Mouse (Mus musculus) midbrain, embryonic 16.5 days (tissue): Measurements from ENCODE around the gene Hnrnpa0. TPM values are rescaled to one million over a fixed set of nuclear protein-coding genes. Genes with fewer than 3 reads are reported as not detected.

Experiments used
- ATAC-seq: fragments of 200-750 bp; cut with Nextera tagmentation; 2 replicates; pipeline ENCODE4 v1.8.0; 2017; ENCODE audit warnings: moderate TSS enrichment
- H3K27ac ChIP-seq: fragments of 300-500 bp; sonication (generic); 2 replicates; pipeline ENCODE4 v1.5.1; 2014; ENCODE audit warnings: mild to moderate bottlenecking, low read length, mixed read lengths
- H3K27me3 ChIP-seq: fragments of 300-500 bp; sonication (generic); 2 replicates; pipeline ENCODE4 v1.6.1; 2014; ENCODE audit warnings: low read depth, low read length, mixed read lengths; ENCODE audit not compliant: control insufficient read depth, insufficient read depth
- H3K36me3 ChIP-seq: fragments of 300-500 bp; sonication (generic); 2 replicates; pipeline ENCODE4 v1.6.1; 2014; ENCODE audit warnings: mild to moderate bottlenecking, low read length, moderate library complexity, mixed read lengths; ENCODE audit not compliant: control insufficient read depth, insufficient read depth
- H3K4me1 ChIP-seq: fragments of 300-500 bp; sonication (generic); 2 replicates; pipeline ENCODE4 v1.6.1; 2014; ENCODE audit warnings: mild to moderate bottlenecking, low read length, mixed read lengths; ENCODE audit not compliant: control insufficient read depth, insufficient read depth
- H3K4me2 ChIP-seq: fragments of 300-500 bp; sonication (generic); 2 replicates; pipeline ENCODE4 v1.6.1; 2014; ENCODE audit warnings: mild to moderate bottlenecking, low read length, mixed read lengths
- H3K4me3 ChIP-seq: fragments of 300-500 bp; sonication (generic); 2 replicates; pipeline ENCODE4 v1.5.1; 2014; ENCODE audit warnings: low read depth, mild to moderate bottlenecking, low read length, moderate library complexity, mixed read lengths
- H3K9ac ChIP-seq: fragments of 300-500 bp; sonication (generic); 2 replicates; pipeline ENCODE4 v1.6.1; 2014; ENCODE audit warnings: low read depth, low read length, mixed read lengths
- H3K9me3 ChIP-seq: fragments of 300-500 bp; sonication (generic); replicated peaks from 2 replicates; pipeline ENCODE4 v1.6.1; 2014; ENCODE audit warnings: mild to moderate bottlenecking, low read length, mixed read lengths; ENCODE audit not compliant: control insufficient read depth, poor library complexity, severe bottlenecking
- WGBS: fragments of 180-500 bp; shearing (Covaris S2); extraction: QIAGEN DNeasy Blood & Tissue Kit; methylation state at CpG from one replicate; pipeline ENCODE4 v1.1.7; 2014; 5-methylcytosine and 5-hydroxymethylcytosine counted together
- polyA plus RNA-seq: library from polyadenylated mRNA; unstranded; fragments of >200 nt; fragmentation: Nextera tagmentation; extraction: Ambion mirVana; gene quantifications from 2 replicates; pipeline ENCODE4 v1.2.1, GENCODE M21; 2015

Hnrnpa0 gene
- 42.9 and 46.5 TPM in 2 replicates for polyA plus RNA-seq

- H3K27me3 ChIP-seq, result no peaks in the 10 kb centered on the region
- H3K27ac ChIP-seq, result peak within 1 kb of the TSS; percentile 100
- peak within 1 kb of the TSS; percentile 95 for H3K4me3 ChIP-seq
- H3K4me2 ChIP-seq, result peak within 1 kb of the TSS; percentile 85
- H3K36me3 ChIP-seq, result 0 out of 2 replicates have a peak, but pooled peaks cover 2% of the 10 kb centered on the region
- no peaks in the 10 kb centered on the region for H3K9me3 ChIP-seq
- peaks cover 27% of the 10 kb centered on the region for H3K4me1 ChIP-seq
- peak within 1 kb of the TSS; percentile 98 for H3K9ac ChIP-seq
- 0% methylated on average over 42 of the region's 62 CpGs for WGBS
- peak; percentile 95 for ATAC-seq
Observed at GRCm38 (mm10) chr13:58128396-58128767, at the start of gene Hnrnpa0. TSS of gene Hnrnpa0 (minus strand) at chr13:58128556.

- Histone ChIP-seq H3K9ac (no peak overlapping the region), H3K4me2 (no peak overlapping the region), H3K27ac (no peak overlapping the region), H3K4me3 (no peak overlapping the region), H3K4me1 (no peaks in the 10 kb centered on the region), H3K36me3 (peaks cover 12% of the 10 kb centered on the region), H3K27me3 (no peaks in the 10 kb centered on the region), H3K9me3 (no peaks in the 10 kb centered on the region)
- no peak for ATAC-seq
- 83% methylated on average over 9 of the region's 9 CpGs for WGBS
Observed at GRCm38 (mm10) chr13:58177511-58178208, 49.3 kb upstream of the Hnrnpa0 start.

- H3K4me3 ChIP-seq, result no peak overlapping the region
- no peak overlapping the region for H3K4me2 ChIP-seq
- no peaks in the 10 kb centered on the region for H3K4me1 ChIP-seq
- H3K27me3 ChIP-seq, result no peaks in the 10 kb centered on the region
- H3K9me3 ChIP-seq, result no peaks in the 10 kb centered on the region
- H3K36me3 ChIP-seq, result peaks cover 14% of the 10 kb centered on the region
- H3K27ac ChIP-seq, result no peak overlapping the region
- H3K9ac ChIP-seq, result no peak overlapping the region
- ATAC-seq, result no peak
- WGBS, result 92% methylated on average over 3 of the region's 3 CpGs
Observed at GRCm38 (mm10) chr13:58176105-58176504, 47.7 kb upstream of the Hnrnpa0 start.

GRCm38 (mm10) chr13:58168119-58168518 lies 39.8 kb upstream of the Hnrnpa0 start:
- Histone ChIP-seq H3K4me3 (no peak overlapping the region), H3K9me3 (no peaks in the 10 kb centered on the region), H3K27ac (no peak overlapping the region), H3K4me1 (peaks cover 2% of the 10 kb centered on the region; the same call in 1 of the 2 replicates), H3K9ac (no peak overlapping the region), H3K36me3 (peaks cover 6% of the 10 kb centered on the region; the same call in 1 of the 2 replicates), H3K27me3 (no peaks in the 10 kb centered on the region), H3K4me2 (no peak overlapping the region)
- ATAC-seq, result no peak

- 96% methylated on average over 12 of the region's 12 CpGs for WGBS
- no peaks in the 10 kb centered on the region for H3K27me3 ChIP-seq
- no peak for ATAC-seq
- peaks cover 23% of the 10 kb centered on the region for H3K36me3 ChIP-seq
- no peak overlapping the region for H3K9ac ChIP-seq
- no peaks in the 10 kb centered on the region for H3K9me3 ChIP-seq
- no peak overlapping the region for H3K4me3 ChIP-seq
- no peak overlapping the region for H3K4me2 ChIP-seq
- no peak overlapping the region for H3K27ac ChIP-seq
- H3K4me1 ChIP-seq, result peaks cover 5% of the 10 kb centered on the region; the same call in 1 of the 2 replicates
Observed at GRCm38 (mm10) chr13:58163343-58163742, 35.0 kb upstream of the Hnrnpa0 start.

GRCm38 (mm10) chr13:58160761-58161160 lies 32.4 kb upstream of the Hnrnpa0 start:
- WGBS, result 96% methylated on average over 15 of the region's 15 CpGs
- ATAC-seq, result no peak
- Histone ChIP-seq H3K9ac (no peak overlapping the region), H3K36me3 (peaks cover 23% of the 10 kb centered on the region), H3K9me3 (no peaks in the 10 kb centered on the region), H3K4me3 (no peak overlapping the region), H3K27ac (no peak overlapping the region), H3K4me1 (peaks cover 13% of the 10 kb centered on the region), H3K27me3 (no peaks in the 10 kb centered on the region), H3K4me2 (no peak overlapping the region)

- ATAC-seq, result peak; percentile 41
- Histone ChIP-seq H3K9me3 (no peaks in the 10 kb centered on the region), H3K36me3 (peaks cover 20% of the 10 kb centered on the region), H3K9ac (peak overlapping the region; percentile 70), H3K4me2 (peak overlapping the region; percentile 73), H3K4me3 (peak overlapping the region; percentile 51), H3K4me1 (peaks cover 13% of the 10 kb centered on the region), H3K27ac (peak overlapping the region; percentile 68), H3K27me3 (no peaks in the 10 kb centered on the region)
- 6% methylated on average over 16 of the region's 16 CpGs for WGBS
Observed at GRCm38 (mm10) chr13:58158099-58158912, 29.9 kb upstream of the Hnrnpa0 start.

GRCm38 (mm10) chr13:58157447-58158098 lies 29.2 kb upstream of the Hnrnpa0 start, which contains the start of gene Idnk:
TSS of gene Idnk (plus strand) at chr13:58157649.
- WGBS, result under 1% methylated on average over 30 of the region's 30 CpGs
- Histone ChIP-seq H3K4me3 (peak within 1 kb of the TSS; percentile 51), H3K36me3 (peaks cover 16% of the 10 kb centered on the region), H3K27me3 (no peaks in the 10 kb centered on the region), H3K4me2 (peak within 1 kb of the TSS; percentile 73), H3K4me1 (peaks cover 13% of the 10 kb centered on the region), H3K9ac (peak within 1 kb of the TSS; percentile 70), H3K27ac (peak within 1 kb of the TSS; percentile 68), H3K9me3 (no peaks in the 10 kb centered on the region)
- peak; percentile 84 for ATAC-seq
